Mouse (Mus musculus) G1E (cell line): Measurements from ENCODE around the gene Rbm47.

Experiments used
- CTCF ChIP-seq: IDR thresholded peaks from 2 replicates; pipeline ENCODE4 v1.5.1; 2012; ENCODE audit warnings: low read depth, low read length, inconsistent platforms, mixed read lengths
- POLR2AphosphoS5 ChIP-seq: IDR thresholded peaks from 2 replicates; pipeline ENCODE4 v1.6.1; 2012; ENCODE audit warnings: low read depth, low read length, inconsistent platforms; ENCODE audit not compliant: insufficient replicate concordance
- TAL1 ChIP-seq: conservative IDR thresholded peaks from 2 replicates; pipeline ENCODE4 v1.6.1; 2012; ENCODE audit warnings: low read depth, low read length, inconsistent platforms, mixed read lengths

- TF ChIP-seq CTCF: no peak
- no peak for TF ChIP-seq POLR2AphosphoS5
- TF ChIP-seq TAL1: no peak
Measured at GRCm38 (mm10) chr5:66027206-66027605, 145.7 kb downstream of the Rbm47 start.
